In the genomic region with DNA sequence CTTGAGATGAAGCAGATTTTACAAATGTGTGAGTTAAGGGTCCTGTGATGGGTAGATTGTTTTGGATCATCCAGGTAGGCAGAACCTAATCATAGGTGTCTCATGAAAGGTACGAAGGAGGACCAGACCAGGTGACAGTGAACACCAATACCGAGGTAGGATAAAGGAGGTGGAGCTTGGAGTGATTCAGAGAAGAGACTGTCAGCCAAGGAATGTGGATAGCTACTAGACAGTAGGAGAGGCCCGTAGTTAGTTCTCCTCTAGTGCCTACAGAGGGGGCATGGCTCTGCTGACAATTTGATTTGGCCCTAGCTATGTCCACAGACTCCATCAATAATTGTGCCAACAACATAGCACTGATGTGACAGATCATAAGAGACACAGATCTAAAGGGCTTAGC, we compare ENCODE assay signal across 14 mouse cellular contexts.
"Had no signal": no experiment of that assay in that cellular context is flagged by ENCODE, and none has a peak within 500 bp of the region (broad histone marks: within the 10 kb centered on the region; RNA-seq: fewer than 3 reads in every experiment).

No protein-coding gene starts in this region.

- H3K9me3 ChIP-seq: liver, embryonic 13.5 days; liver, embryonic 15.5 days; megakaryocyte, embryonic 14.5 days; midbrain, embryonic 13.5 days; midbrain, embryonic 15.5 days; neural tube, embryonic 12.5 days; stomach, embryonic 15.5 days had no signal

- H3K36me3 ChIP-seq: liver, embryonic 13.5 days; liver, embryonic 15.5 days; midbrain, embryonic 13.5 days; midbrain, embryonic 15.5 days; neural tube, embryonic 12.5 days; stomach, embryonic 15.5 days had no signal

- H3K4me1 ChIP-seq: liver, embryonic 13.5 days; liver, embryonic 15.5 days; midbrain, embryonic 13.5 days; midbrain, embryonic 15.5 days; neural tube, embryonic 12.5 days had no signal

- DNase-seq: liver, embryonic 13.5 days; thymus, adult 2 months; thymus, postnatal 14 days; thymus, postnatal 36 days had no signal

- H3K27ac ChIP-seq: liver, embryonic 13.5 days; liver, embryonic 15.5 days; macrophage; midbrain, embryonic 13.5 days; midbrain, embryonic 15.5 days; neural tube, embryonic 12.5 days; stomach, embryonic 15.5 days; stomach, postnatal 0 days had no signal

- H3K4me2 ChIP-seq: liver, embryonic 13.5 days; liver, embryonic 15.5 days; midbrain, embryonic 11.5 days; midbrain, embryonic 13.5 days; midbrain, embryonic 15.5 days; neural tube, embryonic 12.5 days; stomach, embryonic 15.5 days had no signal

- H3K27me3 ChIP-seq: liver, embryonic 13.5 days; liver, embryonic 15.5 days; midbrain, embryonic 13.5 days; midbrain, embryonic 15.5 days; neural tube, embryonic 12.5 days; stomach, embryonic 15.5 days had no signal

- ATAC-seq: liver, postnatal 0 days; midbrain, embryonic 13.5 days; midbrain, embryonic 15.5 days had no signal

- H3K9ac ChIP-seq: liver, embryonic 13.5 days; liver, embryonic 15.5 days; liver, postnatal 0 days; midbrain, embryonic 13.5 days; midbrain, embryonic 15.5 days; neural tube, embryonic 12.5 days; stomach, embryonic 15.5 days had no signal

- H3K4me3 ChIP-seq: liver, embryonic 13.5 days; liver, embryonic 15.5 days; megakaryocyte, embryonic 14.5 days; midbrain, embryonic 13.5 days; midbrain, embryonic 15.5 days; neural tube, embryonic 12.5 days; stomach, embryonic 15.5 days had no signal
